18 mouse cellular contexts compared by ENCODE assay signal in genomic region chr3:131573555-131573954, GRCm38 (mm10). TPM values are rescaled to one million over a fixed set of nuclear protein-coding genes. Genes with fewer than 3 reads are reported as not detected.
DNase-seq lines count a peak whose midpoint lies in the region; ATAC-seq and TF ChIP-seq lines count a peak whose summit lies in the region.
"Had no signal": no experiment of that assay in that cellular context is flagged by ENCODE, and none has a peak within 500 bp of the region (broad histone marks: within the 10 kb centered on the region; RNA-seq: fewer than 3 reads in every experiment).

No protein-coding gene starts in this region.

- no peak overlapping the region for H3K4me3 ChIP-seq in kidney, postnatal 0 days (replicated peaks; ENCODE audit: low read depth, low read length)
- no peak overlapping the region for H3K4me3 ChIP-seq in stomach, embryonic 16.5 days (replicated peaks; ENCODE audit: low read length)
- H3K4me3 ChIP-seq in forebrain, embryonic 10.5 days: no peak overlapping the region
- H3K4me3 ChIP-seq: heart, embryonic 10.5 days; hindbrain, embryonic 15.5 days; limb, embryonic 12.5 days had no signal

- no peak overlapping the region for H3K4me2 ChIP-seq in kidney, postnatal 0 days (ENCODE audit: low read length)
- no peak overlapping the region for H3K4me2 ChIP-seq in stomach, embryonic 16.5 days (ENCODE audit: low read depth, low read length)
- H3K4me2 ChIP-seq: hindbrain, embryonic 15.5 days; limb, embryonic 12.5 days had no signal

- no peaks in the 10 kb centered on the region for H3K27me3 ChIP-seq in kidney, postnatal 0 days (ENCODE audit: insufficient read depth, low read length)
- no peaks in the 10 kb centered on the region for H3K27me3 ChIP-seq in stomach, embryonic 16.5 days (ENCODE audit: control insufficient read depth, insufficient read depth, low read length)
- H3K27me3 ChIP-seq in forebrain, embryonic 10.5 days (ENCODE audit: poor library complexity, severe bottlenecking): no peaks in the 10 kb centered on the region
- H3K27me3 ChIP-seq: hindbrain, embryonic 15.5 days; limb, embryonic 12.5 days; Patski had no signal

- peak overlapping the region; percentile 38 for H3K27ac ChIP-seq in kidney, postnatal 0 days
- H3K27ac ChIP-seq in stomach, embryonic 16.5 days (ENCODE audit: low read length): peak overlapping the region; percentile 55; the same call in 1 of the 2 replicates
- H3K27ac ChIP-seq in forebrain, embryonic 10.5 days: no peak overlapping the region
- H3K27ac ChIP-seq: heart, embryonic 10.5 days; hindbrain, embryonic 15.5 days; limb, embryonic 12.5 days had no signal

- H3K36me3 ChIP-seq in kidney, postnatal 0 days (ENCODE audit: insufficient read depth, low read length): 0 out of 2 replicates have a peak, but pooled peaks cover 3% of the 10 kb centered on the region
- H3K36me3 ChIP-seq in stomach, embryonic 16.5 days (ENCODE audit: control insufficient read depth, insufficient read depth, low read length): 0 out of 2 replicates have a peak, but pooled peaks cover 3% of the 10 kb centered on the region
- peaks cover 25% of the 10 kb centered on the region for H3K36me3 ChIP-seq in forebrain, embryonic 10.5 days (replicated peaks)
- H3K36me3 ChIP-seq: hindbrain, embryonic 15.5 days had no signal

- no peak overlapping the region for H3K9ac ChIP-seq in kidney, postnatal 0 days (ENCODE audit: low read depth, low read length)
- H3K9ac ChIP-seq in stomach, embryonic 16.5 days (ENCODE audit: low read length): no peak overlapping the region
- H3K9ac ChIP-seq: hindbrain, embryonic 15.5 days; limb, embryonic 12.5 days; liver, postnatal 0 days had no signal

- no peak for ATAC-seq in kidney, postnatal 0 days (replicated peaks; ENCODE audit: low FRiP score, low read depth)
- ATAC-seq in stomach, embryonic 16.5 days (ENCODE audit: insufficient read depth, low FRiP score): 0 out of 2 replicates have a peak, but pooled peaks have one; percentile 53
- ATAC-seq: forebrain, embryonic 16.5 days; intestine, postnatal 0 days; liver, postnatal 0 days; Patski had no signal

- 0 out of 2 replicates have a peak, but pooled peaks cover 7% of the 10 kb centered on the region for H3K4me1 ChIP-seq in kidney, postnatal 0 days (replicated peaks; ENCODE audit: insufficient read depth, low read length)
- 0 out of 2 replicates have a peak, but pooled peaks cover 4% of the 10 kb centered on the region for H3K4me1 ChIP-seq in stomach, embryonic 16.5 days (ENCODE audit: control insufficient read depth, insufficient read depth, low read length)
- H3K4me1 ChIP-seq in forebrain, embryonic 10.5 days: no peaks in the 10 kb centered on the region
- H3K4me1 ChIP-seq: heart, embryonic 10.5 days; hindbrain, embryonic 15.5 days had no signal

- peak; percentile 11 for DNase-seq in embryo, embryonic 11 days
- no peak for DNase-seq in embryo, embryonic 10.5 days (ENCODE audit: low spot score)
- DNase-seq in urinary bladder, postnatal 14 days (ENCODE audit: low spot score): peak; percentile 73
- DNase-seq in urinary bladder, postnatal 25 days (ENCODE audit: low spot score): no peak
- DNase-seq in kidney, postnatal 0 days (ENCODE audit: low spot score): no peak
- DNase-seq in thymus, adult 18-20 months: no peak
- DNase-seq in forebrain, embryonic 10.5 days (ENCODE audit: extremely low spot score, low spot score): no peak
- DNase-seq: adrenal gland, postnatal 36 days; heart, postnatal 14 days; liver, postnatal 0 days; thymus, postnatal 36 days had no signal

- 66% methylated on average over 3 of the region's 3 CpGs for WGBS in kidney, postnatal 0 days
- WGBS in stomach, embryonic 16.5 days: 70% methylated on average over 3 of the region's 3 CpGs
- WGBS in forebrain, embryonic 10.5 days: 85% methylated on average over 3 of the region's 3 CpGs

- no peaks in the 10 kb centered on the region for H3K9me3 ChIP-seq in kidney, postnatal 0 days (replicated peaks; ENCODE audit: low read length)
- H3K9me3 ChIP-seq in stomach, embryonic 16.5 days (replicated peaks; ENCODE audit: control insufficient read depth, low read length): no peaks in the 10 kb centered on the region
- H3K9me3 ChIP-seq in forebrain, embryonic 10.5 days: no peaks in the 10 kb centered on the region; the same call in 1 of the 2 replicates
- H3K9me3 ChIP-seq: heart, embryonic 10.5 days; hindbrain, embryonic 15.5 days; limb, embryonic 12.5 days had no signal

- no peak for TF ChIP-seq CTCF in kidney, postnatal 0 days (IDR thresholded peaks at IDR 0.05; ENCODE audit: low read depth)

RNA-seq across cellular contexts. Expression of gene Papss1, which starts 9.0 kb away (rescaled TPM):
- polyA plus RNA-seq in kidney, postnatal 0 days (2015; fragmentation: Nextera tagmentation; extraction: Ambion mirVana): 116 and 130 TPM in 2 replicates
- polyA plus RNA-seq in stomach, embryonic 16.5 days (2015; fragmentation: Nextera tagmentation; extraction: Ambion mirVana): 103 and 109 TPM in 2 replicates
- polyA plus RNA-seq in forebrain, embryonic 10.5 days (2016; fragmentation: Nextera tagmentation; extraction: Ambion mirVana): 61.1 and 63.1 TPM in 2 replicates

Comparison
In these comparisons a context has a peak if more than half of its experiments do, and no peak if none do; other contexts are left out.
1. DNase-seq: peak in embryo, embryonic 11 days (single experiment) and urinary bladder, postnatal 14 days (single experiment); none in embryo, embryonic 10.5 days (single experiment), urinary bladder, postnatal 25 days (single experiment), kidney, postnatal 0 days (single experiment), thymus, adult 18-20 months (0 of 2) and forebrain, embryonic 10.5 days (single experiment).